Mouse (Mus musculus) neural tube, embryonic 11.5 days (tissue): ENCODE data around the gene Prkab1. TPM values are rescaled to one million over a fixed set of nuclear protein-coding genes. Genes with fewer than 3 reads are reported as not detected.

Experiments used
- polyA plus RNA-seq: library from polyadenylated mRNA; unstranded; fragments of >200 nt; fragmentation: Nextera tagmentation; extraction: Ambion mirVana; gene quantifications from 2 replicates; pipeline ENCODE4 v1.2.1, GENCODE M21; 2014

Prkab1 gene
- polyA plus RNA-seq, 1 experiment from 2014 or later: 57.5 TPM

Other genes with a start within 250 kb of the Prkab1 start
- gene Cit, start 179.2 kb downstream of the Prkab1 start, polyA plus RNA-seq: 24.8 and 26.7 TPM in 2 replicates
- gene Tmem233, start 58.7 kb upstream of the Prkab1 start, polyA plus RNA-seq: not detected in 2 replicates